Mouse (Mus musculus) adrenal gland, postnatal 25 days (tissue): ENCODE data around the gene Vti1a. TPM values are rescaled to one million over a fixed set of nuclear protein-coding genes. Genes with fewer than 3 reads are reported as not detected.

Experiments
- DNase-seq: peaks from one replicate; pipeline ENCODE4 v3.0.0; 2021; ENCODE audit warnings: mixed read lengths
- total RNA-seq: library from RNA; stranded (reverse); gene quantifications from 2 replicates; pipeline ENCODE4 v1.2.3, GENCODE M21; 2021

The Vti1a gene
- total RNA-seq, 1 experiment from 2014 or later, result 38.4 TPM

DNA sequence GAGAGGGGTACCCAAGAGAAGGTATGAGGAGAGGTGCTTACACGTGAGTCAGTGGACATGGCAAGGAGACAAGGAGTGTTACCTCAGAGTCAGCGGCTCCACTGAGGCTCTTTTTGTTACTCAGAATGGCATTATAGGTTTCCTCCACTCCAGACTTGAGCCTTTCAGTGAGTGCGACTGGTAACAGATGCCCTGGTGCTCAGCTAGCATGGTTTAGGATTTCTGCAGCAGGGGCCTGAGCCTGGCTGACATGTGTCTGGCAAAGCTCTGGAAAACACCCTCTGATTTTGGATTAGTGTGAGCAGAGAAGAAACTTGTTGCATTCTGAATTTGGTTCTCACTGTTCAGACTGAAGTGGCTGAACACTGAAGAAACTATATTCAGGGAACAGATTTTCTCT is 209.0 kb downstream of the Vti1a start:
- no peak for DNase-seq

DNA sequence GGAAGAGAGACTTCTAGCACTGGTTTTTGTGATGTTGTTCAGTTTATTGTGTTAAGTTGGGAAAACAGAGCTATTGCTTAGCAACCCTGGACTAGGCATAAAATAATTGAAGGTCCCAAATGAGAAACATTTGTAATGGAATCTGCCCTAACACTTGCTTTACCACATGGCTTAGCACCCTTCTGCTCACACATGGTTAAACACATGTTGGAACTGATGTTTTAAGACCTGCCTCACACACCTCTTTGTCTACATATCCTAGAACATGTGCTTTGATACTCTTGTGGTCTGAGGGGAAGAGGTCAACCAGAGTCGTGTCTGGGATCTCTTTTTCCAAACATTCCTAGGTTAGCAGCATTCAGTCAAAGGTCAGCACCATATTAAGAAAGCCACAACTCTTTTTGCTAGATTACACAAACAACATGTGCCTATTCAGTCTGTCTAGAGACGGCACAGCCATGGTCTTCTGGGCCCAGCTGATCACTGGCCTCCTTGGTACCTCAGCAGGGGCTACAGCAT is 210.7 kb downstream of the Vti1a start:
- no peak for DNase-seq

DNA sequence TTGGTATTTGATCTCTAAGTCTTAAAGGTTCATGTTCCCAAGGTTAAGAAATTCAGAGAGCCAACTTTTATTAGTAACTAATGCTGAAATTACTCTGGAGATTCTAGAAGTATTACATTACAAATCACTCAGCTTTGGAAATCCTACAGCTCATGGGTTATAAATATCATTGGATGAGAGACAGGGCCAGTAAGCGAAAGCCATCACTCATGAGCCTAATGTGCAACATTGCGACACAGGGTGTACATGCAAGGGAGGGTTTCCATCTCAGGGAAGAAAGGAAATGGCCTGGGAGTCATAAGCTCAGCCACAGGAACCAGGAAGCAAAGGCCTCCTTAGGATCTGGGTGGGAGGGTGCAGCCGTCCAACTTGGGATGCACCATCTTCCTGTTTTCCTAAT is 213.9 kb downstream of the Vti1a start:
- no peak for DNase-seq

- DNase-seq, result no peak
Observed at GRCm38 (mm10) chr19:55532681-55533080, 216.6 kb downstream of the Vti1a start.

DNA sequence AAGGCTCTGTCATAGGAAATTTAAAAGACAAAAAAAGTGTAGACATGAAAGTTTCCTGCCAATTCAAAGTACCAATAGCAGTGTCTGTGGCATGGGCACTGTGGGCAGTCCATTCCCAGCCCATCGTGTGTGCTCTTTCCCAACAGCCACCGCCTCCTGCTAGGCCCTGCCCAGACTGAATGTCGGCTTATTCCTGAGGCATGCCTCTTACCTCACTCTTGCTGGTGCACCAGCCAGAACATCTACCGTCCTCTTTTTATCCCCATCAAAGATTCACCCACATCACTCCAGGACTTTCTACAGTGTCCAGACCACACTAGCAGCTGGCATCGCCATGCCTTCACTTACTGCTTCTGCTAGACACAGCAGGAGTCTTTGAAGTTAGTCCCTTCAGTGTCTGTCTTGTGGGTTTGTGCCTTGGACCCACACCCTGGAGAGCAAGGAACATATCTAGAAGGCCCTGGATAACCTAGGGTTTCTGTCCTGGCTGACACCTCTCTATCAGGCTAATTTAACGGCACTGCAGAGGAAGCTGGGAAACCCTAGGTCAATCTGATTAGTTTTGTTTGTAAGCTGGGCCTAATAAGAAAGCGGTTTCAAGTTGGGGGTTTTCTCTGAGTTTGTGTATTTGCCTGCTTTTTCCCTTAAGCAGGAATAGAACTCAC is 220.3 kb downstream of the Vti1a start:
- no peak for DNase-seq

GRCm38 (mm10) chr19:55537691-55538090 is 221.6 kb downstream of the Vti1a start:
- peak; percentile 47 for DNase-seq

DNA sequence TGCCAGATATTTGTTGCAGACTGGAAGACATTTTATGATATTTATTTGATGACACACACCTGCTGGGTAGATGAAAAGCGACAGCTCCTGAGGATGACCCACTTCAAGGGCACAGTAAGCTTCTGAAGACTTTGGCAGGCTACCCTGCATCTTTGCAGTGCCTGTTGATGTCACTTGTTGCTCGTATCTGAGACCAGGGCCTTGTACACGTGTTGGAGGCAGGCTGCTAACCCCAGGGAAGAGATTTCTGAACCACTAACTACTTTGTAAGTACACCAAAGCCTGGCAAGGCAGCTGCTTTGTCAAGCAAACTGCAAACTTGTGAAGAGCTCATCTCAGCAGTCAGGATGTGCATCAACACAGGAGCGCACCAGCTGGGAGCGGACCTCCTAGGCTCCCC is 225.5 kb downstream of the Vti1a start:
- no peak for DNase-seq

- peak; percentile 13 for DNase-seq
Observed at GRCm38 (mm10) chr19:55542461-55542860, 226.4 kb downstream of the Vti1a start.

DNA sequence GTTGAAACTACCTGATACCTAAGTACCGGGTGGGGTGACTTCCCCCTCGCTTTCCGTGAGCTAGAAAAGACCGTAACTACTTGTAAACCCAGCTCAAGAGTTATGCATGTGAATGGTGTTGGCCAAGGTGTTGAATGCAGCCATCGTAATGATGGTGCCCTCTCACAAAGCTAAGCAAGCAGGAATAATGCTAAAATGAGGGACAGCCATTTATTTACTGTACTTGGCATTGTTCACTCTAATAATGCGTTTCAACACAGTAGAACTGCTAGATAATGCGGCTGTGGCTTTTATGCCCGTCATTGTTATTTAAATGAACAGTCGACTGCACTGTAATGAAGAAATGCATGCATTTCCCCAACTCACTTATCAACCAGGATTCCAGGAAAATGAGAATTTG is 227.1 kb downstream of the Vti1a start:
- DNase-seq, result no peak

DNA sequence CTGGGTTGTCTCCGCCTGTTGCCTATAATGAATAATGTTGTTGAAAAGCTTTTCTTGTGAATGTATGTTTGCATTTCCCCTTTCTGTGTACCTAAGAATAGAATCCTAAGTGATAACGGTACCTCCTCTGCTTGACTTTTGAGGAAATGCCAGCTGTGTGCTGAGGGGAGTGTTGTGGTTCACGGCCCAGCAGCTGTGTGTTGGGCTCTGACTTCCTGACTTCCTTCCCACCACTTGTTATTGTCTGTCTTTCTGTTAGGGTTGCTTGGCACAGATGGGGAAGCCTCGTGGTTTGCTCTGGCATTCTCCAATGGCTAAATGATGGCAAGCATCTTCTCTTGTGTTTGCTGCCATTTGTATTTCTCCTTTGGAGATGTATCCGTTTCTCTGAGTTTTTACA is 228.4 kb downstream of the Vti1a start:
- DNase-seq, result no peak

DNA sequence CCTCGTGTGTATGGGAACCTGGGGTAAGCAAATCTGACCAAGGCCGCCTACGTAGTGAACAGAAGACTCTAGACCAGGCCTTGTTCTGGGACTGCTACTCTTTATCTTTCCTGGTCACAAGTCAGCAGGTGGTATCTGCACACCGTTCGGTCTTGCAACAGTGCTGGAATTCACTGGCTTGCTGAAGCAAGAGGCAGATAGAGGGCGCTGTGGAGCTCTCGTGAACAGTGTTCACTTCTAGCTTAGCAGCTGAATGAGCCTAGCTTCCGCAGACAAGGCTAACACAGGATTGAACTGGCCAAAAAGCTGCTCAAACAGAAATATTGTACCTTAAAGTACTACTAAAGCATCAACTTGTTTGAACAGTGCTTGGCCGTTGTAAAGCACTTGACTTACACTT is 229.4 kb downstream of the Vti1a start:
- peak; percentile 87 for DNase-seq

GRCm38 (mm10) chr19:55546009-55546528 is 230.0 kb downstream of the Vti1a start:
- DNase-seq, result no peak

DNA sequence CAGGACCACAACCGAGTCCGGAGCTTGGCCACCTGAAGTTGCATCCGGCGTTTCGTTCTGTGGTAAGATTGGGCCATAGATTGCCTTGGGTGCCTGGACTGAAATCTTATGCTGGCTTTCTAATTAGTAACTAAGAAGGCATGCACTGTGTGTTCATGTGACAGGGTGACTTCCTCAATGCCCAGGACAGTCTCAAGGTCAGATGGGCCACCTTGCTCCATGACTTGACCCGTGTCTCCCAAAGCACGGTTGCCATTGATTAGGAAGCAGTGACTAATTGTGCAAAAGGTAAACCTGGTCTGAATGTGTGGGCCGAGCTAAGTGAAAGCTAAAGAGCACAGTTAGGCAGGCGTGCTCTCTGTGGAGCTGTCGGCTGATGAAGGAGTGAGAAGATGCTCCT is 232.1 kb downstream of the Vti1a start:
- DNase-seq, result no peak

- no peak for DNase-seq
Observed at GRCm38 (mm10) chr19:55548656-55549055, 232.6 kb downstream of the Vti1a start.

DNA sequence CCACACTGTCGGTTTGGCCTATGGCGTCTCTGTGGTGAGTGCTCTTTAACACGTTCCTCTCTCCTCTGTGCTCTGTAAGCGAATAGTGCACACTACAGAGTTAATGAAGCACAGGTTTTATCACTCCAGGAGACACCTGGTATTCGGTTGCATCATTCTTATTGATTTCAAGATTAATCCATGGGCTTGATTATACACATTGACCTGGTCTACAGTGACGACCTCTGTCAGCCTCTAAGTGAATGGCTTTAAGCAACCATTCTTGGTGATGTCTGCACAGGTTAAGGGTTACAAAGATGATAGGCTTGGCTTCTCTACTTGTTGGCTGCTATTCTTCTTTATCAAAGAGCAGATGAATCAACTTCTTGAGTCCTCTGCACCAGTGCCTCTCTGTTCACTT is 234.1 kb downstream of the Vti1a start:
- DNase-seq, result no peak

DNA sequence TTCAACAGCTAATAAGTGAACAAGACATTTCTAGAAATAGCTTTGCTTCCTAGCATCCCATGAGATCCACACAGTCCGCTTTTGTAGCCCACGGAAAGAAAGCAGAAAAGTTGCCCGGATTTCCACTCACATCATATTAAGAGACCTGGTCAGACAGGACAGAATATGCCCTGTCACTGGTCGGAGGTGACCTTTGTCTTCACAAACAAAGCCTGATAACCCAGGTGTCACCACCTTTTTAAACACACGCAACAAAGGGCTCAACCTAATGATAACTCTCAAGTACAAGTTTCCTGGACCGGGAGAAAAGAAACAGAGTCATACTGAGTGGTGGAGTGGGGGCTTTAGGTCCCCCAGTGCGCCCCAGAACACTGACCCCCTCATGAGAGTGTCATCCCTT is 236.2 kb downstream of the Vti1a start:
- no peak for DNase-seq

DNA sequence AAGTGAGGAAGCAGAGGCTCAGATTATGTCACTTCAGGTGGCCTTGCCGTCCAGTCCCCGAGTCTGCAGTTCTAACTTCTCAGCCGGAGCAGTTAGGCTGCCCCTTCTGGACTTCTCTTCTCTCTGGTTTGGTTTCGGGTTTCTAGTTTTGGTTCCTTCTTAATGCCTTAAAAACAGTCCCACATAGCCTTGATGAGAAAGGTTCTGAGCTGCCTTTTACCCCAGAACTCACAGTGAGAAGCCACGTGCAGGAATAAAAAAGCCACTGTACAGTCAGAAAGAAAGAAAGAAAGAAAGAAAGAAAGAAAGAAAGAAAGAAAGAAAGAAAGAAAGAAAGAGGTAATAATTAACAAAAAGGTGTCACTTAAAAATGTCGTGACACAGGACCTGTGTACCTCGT is 236.8 kb downstream of the Vti1a start:
- DNase-seq, result no peak

DNA sequence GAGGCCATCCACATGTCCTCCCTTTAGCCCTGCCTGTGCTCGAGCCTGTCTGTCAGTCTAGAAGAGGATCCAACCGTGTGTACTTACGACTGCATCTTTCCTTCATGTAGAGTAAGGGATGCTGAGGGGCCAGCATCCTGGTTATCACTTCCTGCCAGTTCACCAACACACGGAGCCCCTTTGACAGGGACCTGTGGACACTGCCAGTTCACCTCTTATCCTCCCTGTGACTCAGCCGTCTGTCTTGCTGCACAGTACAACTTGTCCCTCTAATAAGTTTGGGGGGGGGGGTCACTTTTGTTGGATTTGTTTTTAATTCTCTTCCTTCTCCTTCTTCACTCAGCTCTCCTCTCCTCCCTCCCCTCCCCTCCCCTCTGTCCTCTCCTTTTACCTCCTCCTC is 238.2 kb downstream of the Vti1a start:
- DNase-seq, result no peak

DNA sequence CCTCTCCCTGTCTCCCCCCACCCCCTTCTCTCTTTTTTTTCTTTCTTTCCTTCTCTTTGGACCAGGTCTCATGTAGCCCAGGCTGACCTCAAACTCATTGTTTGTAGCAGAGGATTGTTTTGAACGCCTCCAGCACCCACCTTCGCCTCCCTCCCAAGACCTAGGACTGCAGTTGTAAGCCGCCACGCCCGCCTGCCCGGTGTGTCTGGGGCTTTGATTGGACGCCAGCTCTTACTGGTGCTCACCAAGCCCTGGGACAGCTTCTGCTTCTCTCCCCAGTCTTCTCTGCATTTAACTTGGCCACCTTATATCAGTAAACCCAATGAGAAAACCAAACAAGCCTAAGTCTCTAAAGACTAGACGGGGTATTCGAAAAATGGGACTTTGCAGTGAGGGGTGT is 238.6 kb downstream of the Vti1a start:
- no peak for DNase-seq

DNA sequence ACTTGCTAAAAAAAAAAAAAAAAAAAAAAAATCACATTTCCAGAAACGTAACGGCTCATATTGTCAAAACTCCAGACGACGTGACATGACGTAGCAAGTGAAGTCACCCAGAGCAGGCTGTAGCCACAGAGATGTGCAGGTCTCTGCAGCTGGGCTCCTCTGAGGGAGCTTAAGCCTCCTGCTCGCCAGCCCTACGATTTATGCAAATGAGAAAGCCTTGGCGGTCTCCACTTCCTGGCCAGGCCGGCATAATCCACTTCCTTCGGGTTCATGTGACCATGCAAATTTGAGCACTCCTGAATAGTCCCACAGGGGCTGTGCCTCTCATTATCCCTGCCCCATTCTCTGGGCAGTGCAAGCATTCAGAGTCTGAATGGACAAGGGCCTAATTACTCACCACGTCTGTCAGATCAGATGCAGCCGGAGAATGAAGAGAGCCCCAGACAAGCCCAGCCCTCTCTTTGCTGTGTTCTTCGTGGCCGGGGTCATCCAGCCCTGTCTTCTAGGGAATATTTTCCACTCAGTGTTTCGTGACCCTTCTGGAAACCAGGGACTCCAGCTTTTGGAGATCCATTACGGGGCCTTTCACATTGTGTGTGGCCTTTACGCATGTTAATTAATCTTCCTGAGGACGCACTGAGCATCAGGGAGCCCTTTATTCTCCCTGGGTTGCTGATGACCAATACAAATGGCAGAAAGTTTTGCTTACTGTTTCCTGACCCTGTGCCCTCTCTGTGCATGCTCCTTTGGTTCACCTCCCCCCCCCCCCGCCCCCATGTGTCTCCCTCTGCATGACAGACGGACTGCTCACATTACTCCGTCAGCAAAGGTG is 240.3 kb downstream of the Vti1a start:
- DNase-seq, result no peak

DNA sequence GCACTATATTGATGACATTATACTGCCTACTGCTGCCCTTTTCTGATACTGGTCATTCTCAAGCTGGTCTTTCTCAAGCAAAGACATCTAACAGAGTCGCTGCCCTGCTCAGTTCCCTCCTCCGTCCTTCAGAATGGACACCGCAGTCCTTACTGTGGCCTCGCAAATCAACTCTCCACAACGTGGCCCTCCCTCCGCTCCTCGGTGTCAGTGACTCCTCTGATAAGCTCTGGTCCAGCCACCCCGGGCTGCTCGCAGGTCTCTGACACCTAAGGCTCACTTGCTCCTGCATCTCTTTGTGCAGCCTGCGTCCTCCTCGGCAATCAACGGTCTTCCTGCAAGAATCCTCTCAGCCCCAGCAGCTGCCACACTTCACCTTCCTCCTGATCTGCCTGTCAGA is 243.2 kb downstream of the Vti1a start:
- no peak for DNase-seq

DNA sequence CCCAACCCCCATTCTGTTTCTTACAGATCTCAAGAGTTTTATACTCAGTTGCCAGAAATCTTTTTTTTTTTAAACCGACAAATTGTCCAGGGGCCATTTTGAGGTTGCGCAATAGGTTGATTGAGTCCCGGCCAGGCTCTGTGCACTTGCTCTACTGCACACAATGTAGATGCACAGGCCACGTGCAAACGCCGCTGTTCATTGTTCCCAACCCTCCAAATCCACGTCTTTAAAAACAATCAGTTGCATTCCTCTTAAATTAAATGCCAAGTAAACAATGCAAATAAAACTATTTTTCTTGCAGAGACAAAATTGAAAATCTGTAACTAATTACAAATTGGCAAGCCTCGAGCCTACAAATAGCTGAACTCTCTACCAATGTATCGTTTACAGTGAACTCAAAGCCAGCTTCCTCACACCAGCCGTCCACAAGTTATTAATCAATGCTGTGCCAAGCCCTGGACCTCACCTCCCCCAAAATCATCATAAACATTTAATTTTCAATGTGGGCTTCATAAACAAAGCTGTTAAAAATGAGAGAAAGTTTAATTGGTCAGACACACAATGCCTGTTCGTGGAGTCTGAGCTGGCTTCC is 244.1 kb downstream of the Vti1a start:
- DNase-seq, result no peak

GRCm38 (mm10) chr19:55561469-55561868 is 245.4 kb downstream of the Vti1a start:
- DNase-seq, result no peak
